Mouse (Mus musculus) brain, embryonic 14.5 days (tissue): ENCODE data around the gene Ube2d2b.

Experiments
- CTCF ChIP-seq: fragments of 200-500 bp; IDR thresholded peaks from 2 replicates; pipeline ENCODE4 v1.5.1; 2012; ENCODE audit warnings: inconsistent platforms, mild to moderate bottlenecking, moderate library complexity, borderline replicate concordance; ENCODE audit not compliant: insufficient read depth, insufficient read length; ENCODE audit errors: extremely low read depth
- POLR2A ChIP-seq: fragments of 200-500 bp; IDR thresholded peaks from 2 replicates; pipeline ENCODE4 v1.6.1; 2012; ENCODE audit warnings: mild to moderate bottlenecking, inconsistent platforms, borderline replicate concordance; ENCODE audit not compliant: poor library complexity, insufficient read depth, insufficient read length, severe bottlenecking; ENCODE audit errors: extremely low read depth

- TF ChIP-seq CTCF (no peak), POLR2A (no peak)
Measured at GRCm38 (mm10) chr5:107782360-107782759, 47.5 kb upstream of the Ube2d2b start.
